Mouse (Mus musculus) retina, postnatal 1 day (tissue): ENCODE results near the gene Gm20489.

Experiments used
- DNase-seq: peaks from one replicate; pipeline ENCODE4 v3.0.0-alpha.2; 2012

Gene Gm20489

GRCm38 (mm10) chrX:101260441-101261325, 8.1 kb downstream of the Gm20489 start:
- DNase-seq = peak; percentile 73

GRCm38 (mm10) chrX:101256603-101257002, 12.2 kb downstream of the Gm20489 start:
- DNase-seq = peak; percentile 26

GRCm38 (mm10) chrX:101254740-101255139, 14.1 kb downstream of the Gm20489 start:
- peak; percentile 12 for DNase-seq

- peak; percentile 93 for DNase-seq
Observed at GRCm38 (mm10) chrX:101253952-101254729, 14.7 kb downstream of the Gm20489 start, which contains the start of gene Foxo4. Foxo4 (plus strand) TSS chrX:101254528.

- no peak for DNase-seq
Observed at GRCm38 (mm10) chrX:101245011-101245410, 23.8 kb downstream of the Gm20489 start.

- DNase-seq = no peak
Observed at GRCm38 (mm10) chrX:101222796-101223162, 46.0 kb downstream of the Gm20489 start.

- DNase-seq = peak; percentile 96
Observed at GRCm38 (mm10) chrX:101221834-101222795, 46.7 kb downstream of the Gm20489 start, which contains the start of gene Snx12. Snx12 (minus strand) TSS chrX:101222563.
